Mouse (Mus musculus) large intestine, adult 2 months (tissue): ENCODE measurements around the gene Ppp2r5d. TPM values are rescaled to one million over a fixed set of nuclear protein-coding genes. Genes with fewer than 3 reads are reported as not detected.
A peak's percentile ranks its signal among the peaks of the same experiment; 100 is the strongest.

ENCODE experiments used
- DNase-seq: peaks from one replicate; pipeline ENCODE4 v3.0.0-alpha.2; 2012; ENCODE audit warnings: low read depth, low spot score
- WGBS: fragments of 180-500 bp; shearing (Covaris S2); methylation state at CpG from one replicate; pipeline ENCODE4 v1.1.7; 2018; 5-methylcytosine and 5-hydroxymethylcytosine counted together
- polyA plus RNA-seq: library from polyadenylated mRNA; depleted of rRNA; stranded (reverse); fragments of >200 nt; gene quantifications from 2 replicates; pipeline ENCODE4 v1.2.3, GENCODE M21; 2012; rRNA removed

Ppp2r5d gene
- polyA plus RNA-seq, 1 experiment: 86.8 TPM

- no peak for DNase-seq
- WGBS: 2% methylated on average over 58 of the region's 58 CpGs
Observed at GRCm38 (mm10) chr17:46650232-46651031, 54.5 kb downstream of the Ppp2r5d start, which contains the start of gene Cul7. TSS of gene Cul7 (plus strand) at chr17:46650337.

- 35% methylated on average over 15 of the region's 15 CpGs for WGBS
- no peak for DNase-seq
Observed at GRCm38 (mm10) chr17:46649811-46650210, 55.1 kb downstream of the Ppp2r5d start.

- DNase-seq: no peak
- WGBS: 91% methylated on average over 9 of the region's 9 CpGs
Observed at GRCm38 (mm10) chr17:46648436-46648835, 56.5 kb downstream of the Ppp2r5d start.

GRCm38 (mm10) chr17:46647279-46647678, 57.6 kb downstream of the Ppp2r5d start:
- 91% methylated on average over 7 of the region's 7 CpGs for WGBS
- no peak for DNase-seq

- under 1% methylated on average over 19 of the region's 19 CpGs for whole genome bisulfite sequencing
- DNase-seq: no peak
Observed at GRCm38 (mm10) chr17:46646322-46646662, 58.6 kb downstream of the Ppp2r5d start.

GRCm38 (mm10) chr17:46645561-46646321, 59.2 kb downstream of the Ppp2r5d start, which contains the start of the genes Klc4 and Mrpl2:
TSS of gene Klc4 (minus strand) at chr17:46646022.
TSS of gene Mrpl2 (plus strand) at chr17:46646229.
- DNase-seq: peak; percentile 96
- under 1% methylated on average over 53 of the region's 53 CpGs for WGBS

GRCm38 (mm10) chr17:46644916-46645475, 59.9 kb downstream of the Ppp2r5d start:
- 5% methylated on average over 11 of the region's 11 CpGs for WGBS

GRCm38 (mm10) chr17:46644152-46644805, 60.6 kb downstream of the Ppp2r5d start:
- DNase-seq: no peak
- WGBS: 54% methylated on average over 12 of the region's 12 CpGs

More at GRCm38 (mm10) chr17:46644916-46645475, 59.9 kb downstream of the Ppp2r5d start:
- peak; percentile 76 for DNase-seq

- DNase-seq: no peak
- WGBS: 93% methylated on average over 17 of the region's 17 CpGs
Observed at GRCm38 (mm10) chr17:46642060-46642459, 62.9 kb downstream of the Ppp2r5d start.

GRCm38 (mm10) chr17:46639929-46640328, 65.0 kb downstream of the Ppp2r5d start:
- WGBS: 85% methylated on average over 9 of the region's 9 CpGs
- no peak for DNase-seq

- DNase-seq: no peak
- 36% methylated on average over 15 of the region's 15 CpGs for WGBS
Observed at GRCm38 (mm10) chr17:46636831-46637523, 67.9 kb downstream of the Ppp2r5d start.

Other genes starting within 250 kb of the Ppp2r5d start
- 0.11 and 0.15 TPM in 2 replicates for gene Ttbk1, start 217.4 kb downstream of the Ppp2r5d start, polyA plus RNA-seq
- 7.1 and 8.1 TPM in 2 replicates for gene Dnph1, start 208.4 kb downstream of the Ppp2r5d start, polyA plus RNA-seq
- gene Cul9, start 158.7 kb downstream of the Ppp2r5d start, polyA plus RNA-seq: 4.1 and 6.1 TPM in 2 replicates
- gene Srf, start 148.9 kb downstream of the Ppp2r5d start, polyA plus RNA-seq: 120 and 129 TPM in 2 replicates
- 6.6 and 7.1 TPM in 2 replicates for gene Ptk7, start 75.6 kb downstream of the Ppp2r5d start, polyA plus RNA-seq
- 80.8 and 113 TPM in 2 replicates for gene Klc4, start 59.1 kb downstream of the Ppp2r5d start, polyA plus RNA-seq
- 73.1 and 99.3 TPM in 2 replicates for gene Mrpl2, start 58.9 kb downstream of the Ppp2r5d start, polyA plus RNA-seq
- gene Cul7, start 54.8 kb downstream of the Ppp2r5d start, polyA plus RNA-seq: 7.7 and 8.5 TPM in 2 replicates
- gene Rrp36, start 30.8 kb downstream of the Ppp2r5d start, polyA plus RNA-seq: 42.4 and 47.6 TPM in 2 replicates
- gene Mea1, start 26.3 kb downstream of the Ppp2r5d start, polyA plus RNA-seq: 83.7 and 90.1 TPM in 2 replicates
- gene Klhdc3, start 24.2 kb downstream of the Ppp2r5d start, polyA plus RNA-seq: 79.1 and 90.0 TPM in 2 replicates
- gene Pex6, start 6.4 kb upstream of the Ppp2r5d start, polyA plus RNA-seq: 46.8 and 49.9 TPM in 2 replicates
- gene Gnmt, start 24.1 kb upstream of the Ppp2r5d start, polyA plus RNA-seq: 0.94 and 1.5 TPM in 2 replicates
- 34.9 and 38.8 TPM in 2 replicates for gene Cnpy3, start 47.1 kb upstream of the Ppp2r5d start, polyA plus RNA-seq
- not detected in 2 replicates for gene Ptcra, start 58.6 kb upstream of the Ppp2r5d start, polyA plus RNA-seq
- 67.3 and 82.3 TPM in 2 replicates for gene 2310039H08Rik, start 67.5 kb upstream of the Ppp2r5d start, polyA plus RNA-seq
- 27.2 and 28.5 TPM in 2 replicates for gene Rpl7l1, start 77.6 kb upstream of the Ppp2r5d start, polyA plus RNA-seq
- gene Bicral, start 153.4 kb upstream of the Ppp2r5d start, polyA plus RNA-seq: 5.4 and 11.4 TPM in 2 replicates
- 16.0 and 18.2 TPM in 2 replicates for gene Tbcc, start 185.6 kb upstream of the Ppp2r5d start, polyA plus RNA-seq
- gene Prph2, start 205.3 kb upstream of the Ppp2r5d start, polyA plus RNA-seq: not detected in 2 replicates